Mouse (Mus musculus) c-Kit-negative CD71-positive TER-119-positive erythroid progenitor cells, embryonic 14.5 days (primary cell): ENCODE data around the gene Cldn13.
A peak's percentile ranks its signal among the peaks of the same experiment; 100 is the strongest.
"Not testable (repeated sequence)": the region's sequence is repeated elsewhere in the genome, so short reads cannot be mapped to it uniquely, and the experiment has no call there.

Experiments used
- DNase-seq: peaks from one replicate; pipeline ENCODE4 v3.0.0-alpha.2; 2013; ENCODE audit warnings: low read depth, low spot score

Cldn13 gene

DNA sequence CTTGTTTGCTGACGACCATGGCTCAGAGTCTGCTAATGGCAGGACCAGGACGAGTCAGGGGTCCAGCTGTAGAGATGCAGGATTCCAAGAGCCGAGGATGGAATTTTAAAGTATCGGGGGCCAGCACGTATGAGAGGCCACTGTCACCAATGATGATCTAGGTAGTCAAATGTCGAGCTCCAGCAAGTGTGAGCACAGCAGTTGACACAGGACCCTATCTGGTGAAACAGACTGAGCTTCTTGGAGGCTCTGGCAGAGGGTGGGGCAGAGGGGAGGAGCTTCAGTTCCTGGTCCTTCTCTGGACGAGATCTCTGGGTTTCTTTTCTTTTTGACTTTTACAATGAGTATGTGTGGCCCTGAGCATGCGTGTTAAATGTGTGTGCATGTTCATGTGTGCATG lies at the start of gene Cldn13:
Gene Cldn13, minus strand, starts transcription at position 216 of the 400 bp plus-strand sequence.
- DNase-seq = peak; percentile 90

- DNase-seq = not testable (repeated sequence)
Measured at GRCm38 (mm10) chr5:134964655-134965054, 49.3 kb upstream of the Cldn13 start.

DNA sequence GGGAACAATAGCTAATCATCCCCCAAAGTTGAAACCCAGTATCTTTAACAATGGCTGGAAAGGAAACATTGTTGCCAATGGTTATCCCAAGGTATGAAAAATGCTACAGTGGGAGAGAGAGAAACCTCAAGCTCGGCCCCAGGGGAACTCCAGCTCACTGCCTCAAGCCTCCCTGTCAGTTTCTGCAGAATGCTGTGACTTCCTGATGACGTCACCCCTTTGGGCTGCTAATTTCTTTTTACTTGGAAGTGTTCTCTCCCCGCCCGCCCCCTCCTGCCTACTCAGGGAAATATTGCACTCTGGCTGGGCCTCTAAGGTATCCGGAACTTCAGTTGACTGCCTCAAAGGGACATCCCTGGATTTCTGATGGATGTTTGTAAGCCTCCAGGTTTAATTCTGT lies 48.2 kb upstream of the Cldn13 start:
- DNase-seq = no peak

DNA sequence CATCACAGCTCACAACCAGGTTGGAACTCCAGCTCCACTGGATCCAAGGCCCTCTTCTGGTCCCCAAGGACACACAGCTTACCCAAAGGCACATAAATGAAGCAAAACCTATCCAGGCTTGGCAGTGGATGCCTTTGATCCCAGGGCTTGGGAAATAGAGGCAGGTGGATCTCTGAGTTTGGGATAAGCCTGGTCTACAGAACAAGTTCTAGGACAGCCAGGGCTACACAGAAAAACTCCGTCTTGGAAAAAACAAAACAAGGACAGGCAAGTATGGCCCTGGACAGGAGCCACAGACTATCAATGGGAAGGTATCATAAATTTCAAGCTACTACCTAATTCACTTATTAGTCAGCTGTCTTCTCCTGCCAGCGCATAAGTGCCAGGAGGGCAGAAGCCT lies 46.2 kb upstream of the Cldn13 start:
- no peak for DNase-seq

GRCm38 (mm10) chr5:134960430-134960829 lies 45.1 kb upstream of the Cldn13 start:
- DNase-seq = no peak

DNA sequence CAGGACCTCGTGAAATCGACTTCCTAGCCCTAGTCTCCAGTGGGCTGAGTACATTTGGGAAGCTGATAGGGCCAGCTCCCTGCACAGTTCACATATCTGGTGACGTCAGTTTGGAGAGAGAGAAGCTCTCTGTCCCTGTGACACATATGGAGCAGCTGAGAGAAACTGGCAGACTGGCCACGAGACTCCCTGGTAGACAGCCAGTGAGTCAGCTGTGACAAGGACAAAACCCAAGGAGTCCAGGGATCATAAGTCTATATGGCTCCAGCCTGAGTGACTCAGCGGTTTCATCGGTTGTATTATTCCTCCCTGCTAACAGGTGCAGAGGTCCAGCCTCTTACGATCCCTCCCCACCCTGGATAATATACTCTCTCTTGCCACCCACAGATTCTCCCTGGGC lies 43.8 kb upstream of the Cldn13 start:
- no peak for DNase-seq

GRCm38 (mm10) chr5:134955491-134955890 lies 40.2 kb upstream of the Cldn13 start:
- no peak for DNase-seq

DNA sequence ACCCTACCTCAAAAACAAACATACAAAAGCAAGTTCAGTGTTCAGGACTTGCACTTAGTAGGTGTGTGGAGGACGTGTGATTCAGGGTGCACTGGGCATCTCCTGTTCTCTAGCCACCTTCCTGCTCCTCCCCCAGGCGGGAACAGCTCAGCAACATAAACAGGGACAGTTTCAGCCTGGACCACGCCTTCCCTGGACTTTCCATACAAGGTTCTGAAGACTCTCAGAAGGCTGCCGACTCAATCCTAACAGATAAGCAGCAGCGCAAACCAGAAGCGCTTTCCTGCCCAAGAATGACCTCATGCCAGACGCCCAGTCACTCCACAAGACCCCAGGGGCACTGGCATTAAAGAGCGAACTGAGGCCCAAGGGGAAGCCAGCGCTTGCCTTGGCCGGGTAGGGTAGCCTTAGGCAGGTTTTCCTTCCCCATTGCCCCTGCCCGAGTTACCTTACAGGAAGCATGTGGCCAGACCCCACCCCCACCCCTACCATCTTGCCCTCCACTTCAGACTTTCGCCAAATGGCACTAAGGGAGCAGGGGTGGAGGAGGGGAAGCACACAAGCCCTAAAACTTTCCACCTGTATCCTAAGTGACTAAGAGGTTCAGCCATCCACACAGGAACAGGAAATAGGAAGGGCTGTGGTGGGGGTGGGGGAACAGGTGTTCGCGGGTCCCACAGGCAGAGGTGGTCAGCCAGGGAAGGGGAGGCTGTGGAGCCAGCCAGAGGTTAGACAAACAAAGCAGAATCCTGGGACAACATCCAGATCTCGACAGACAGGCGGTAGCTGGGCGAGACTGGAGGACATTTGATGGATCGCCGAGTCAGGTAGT lies 35.9 kb upstream of the Cldn13 start:
- DNase-seq = no peak

- DNase-seq = no peak
Measured at GRCm38 (mm10) chr5:134948085-134948439, 32.7 kb upstream of the Cldn13 start.

DNA sequence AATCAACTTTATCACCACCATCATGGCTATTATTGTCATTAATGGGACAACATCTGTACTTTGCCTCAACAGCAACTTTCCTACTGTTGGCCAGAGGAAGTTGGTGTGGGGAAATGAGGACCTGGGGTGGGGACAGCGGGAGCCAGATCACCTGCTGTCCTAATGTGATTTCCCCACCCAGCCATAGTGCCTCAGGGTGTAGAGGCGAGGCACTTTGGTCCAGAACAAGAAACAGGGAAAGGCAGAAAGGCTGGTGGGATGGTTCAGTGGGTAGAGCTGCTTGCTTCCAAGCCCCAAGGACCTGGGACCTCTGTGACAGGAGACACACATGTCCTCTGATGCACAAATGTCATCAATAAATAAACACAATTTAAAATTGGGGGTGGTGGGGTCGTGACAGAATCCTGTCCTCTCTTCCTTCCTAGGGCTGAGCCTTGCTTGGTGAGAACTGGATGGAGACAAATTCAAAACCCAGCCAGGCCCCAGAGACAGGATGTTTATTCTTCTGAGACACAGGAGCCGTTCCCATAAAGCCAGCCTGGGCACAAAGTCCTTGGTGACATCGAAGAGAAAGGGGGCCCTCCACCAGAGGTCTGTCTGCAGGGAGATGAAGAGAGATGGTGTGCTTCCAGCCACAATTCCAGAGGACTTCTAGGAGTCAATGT lies 32.2 kb upstream of the Cldn13 start:
- DNase-seq = no peak

- DNase-seq = no peak
Measured at GRCm38 (mm10) chr5:134946857-134947255, 31.5 kb upstream of the Cldn13 start, which contains the start of gene Cldn4. Gene Cldn4 (minus strand): TSS chr5:134946934.

GRCm38 (mm10) chr5:134946063-134946856 lies 30.9 kb upstream of the Cldn13 start:
- DNase-seq = no peak

- DNase-seq = no peak
Measured at GRCm38 (mm10) chr5:134945266-134945959, 30.1 kb upstream of the Cldn13 start.

- DNase-seq = no peak
Measured at GRCm38 (mm10) chr5:134944179-134944578, 28.9 kb upstream of the Cldn13 start.

DNA sequence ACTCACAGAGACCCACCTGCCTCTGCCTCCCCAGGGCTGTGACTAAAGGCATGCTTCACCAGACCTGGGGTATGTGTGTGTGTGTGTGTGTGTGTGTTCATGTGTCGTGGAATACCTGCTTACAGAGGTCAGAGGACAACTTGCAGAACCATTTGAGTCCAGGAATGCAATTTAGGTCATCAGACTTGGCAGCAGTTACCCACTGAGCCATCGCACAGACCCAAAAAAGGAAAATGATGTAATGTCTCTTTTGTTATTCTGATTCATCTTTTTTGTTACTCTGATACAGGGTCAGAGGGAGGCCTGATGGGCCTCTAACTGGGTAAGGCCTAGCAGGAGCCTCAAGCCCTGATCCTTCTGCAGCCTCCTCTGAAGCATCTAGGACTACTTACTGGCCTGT lies 27.4 kb upstream of the Cldn13 start:
- no peak for DNase-seq

GRCm38 (mm10) chr5:134941472-134942209 lies 26.3 kb upstream of the Cldn13 start:
- DNase-seq = no peak

- DNase-seq = not testable (repeated sequence)
Measured at GRCm38 (mm10) chr5:134939554-134939953, 24.2 kb upstream of the Cldn13 start.

GRCm38 (mm10) chr5:134939069-134939468 lies 23.7 kb upstream of the Cldn13 start:
- no peak for DNase-seq

GRCm38 (mm10) chr5:134936626-134937185 lies 21.4 kb upstream of the Cldn13 start:
- no peak for DNase-seq

GRCm38 (mm10) chr5:134936051-134936450 lies 20.7 kb upstream of the Cldn13 start:
- no peak for DNase-seq

GRCm38 (mm10) chr5:134934666-134935065 lies 19.3 kb upstream of the Cldn13 start:
- no peak for DNase-seq
